Mouse (Mus musculus) Muller cell, postnatal 12 days (primary cell): ENCODE data around the gene Adamts10.

Source experiments
- DNase-seq: peaks from one replicate; pipeline ENCODE4 v3.0.0-alpha.2; 2015; ENCODE audit errors: inconsistent ontology term

Adamts10 gene

GRCm38 (mm10) chr17:33554536-33554935 is 30.5 kb downstream of the Adamts10 start:
- no peak for DNase-seq

- no peak for DNase-seq
Observed at GRCm38 (mm10) chr17:33555223-33555855, 31.3 kb downstream of the Adamts10 start, which contains the start of gene Myo1f. Myo1f (plus strand) TSS chr17:33555707.

- DNase-seq = no peak
Observed at GRCm38 (mm10) chr17:33557922-33558321, 33.9 kb downstream of the Adamts10 start.

- no peak for DNase-seq
Observed at GRCm38 (mm10) chr17:33563527-33564076, 39.6 kb downstream of the Adamts10 start.

GRCm38 (mm10) chr17:33564599-33564998 is 40.6 kb downstream of the Adamts10 start:
- no peak for DNase-seq

- DNase-seq = no peak
Observed at GRCm38 (mm10) chr17:33566182-33566581, 42.2 kb downstream of the Adamts10 start.

- DNase-seq = no peak
Observed at GRCm38 (mm10) chr17:33584061-33584460, 60.1 kb downstream of the Adamts10 start.

GRCm38 (mm10) chr17:33586011-33586410 is 62.0 kb downstream of the Adamts10 start:
- no peak for DNase-seq

- DNase-seq = no peak
Observed at GRCm38 (mm10) chr17:33597271-33597670, 73.3 kb downstream of the Adamts10 start.

- DNase-seq = no peak
Observed at GRCm38 (mm10) chr17:33598506-33598905, 74.5 kb downstream of the Adamts10 start.

GRCm38 (mm10) chr17:33599836-33600475 is 76.0 kb downstream of the Adamts10 start:
- no peak for DNase-seq

GRCm38 (mm10) chr17:33600831-33601230 is 76.8 kb downstream of the Adamts10 start:
- no peak for DNase-seq

GRCm38 (mm10) chr17:33601947-33602346 is 77.9 kb downstream of the Adamts10 start:
- no peak for DNase-seq
